9 mouse cellular contexts compared by ENCODE assay signal in genomic region chr5:103659571-103659970, GRCm38 (mm10). TPM values are rescaled to one million over a fixed set of nuclear protein-coding genes. Genes with fewer than 3 reads are reported as not detected.
DNase-seq lines count a peak whose midpoint lies in the region; ATAC-seq and TF ChIP-seq lines count a peak whose summit lies in the region.
"Had no signal": no experiment of that assay in that cellular context is flagged by ENCODE, and none has a peak within 500 bp of the region (broad histone marks: within the 10 kb centered on the region; RNA-seq: fewer than 3 reads in every experiment).

No protein-coding gene starts in this region.

- H3K79me2 ChIP-seq in CH12.LX (replicated peaks; ENCODE audit: control insufficient read depth, extremely low read depth, insufficient read depth, poor library complexity, severe bottlenecking), result no peaks in the 10 kb centered on the region

- H3K4me2 ChIP-seq in CH12.LX (ENCODE audit: insufficient read depth, low read depth, poor library complexity, severe bottlenecking), result no peak overlapping the region

- no peak overlapping the region for H3K9ac ChIP-seq in CH12.LX (ENCODE audit: insufficient read depth, low read depth)

- TF ChIP-seq POLR2A in CH12.LX (IDR thresholded peaks at IDR 0.05; ENCODE audit: low read depth, low read length), result no peak

- DNase-seq in adrenal gland, postnatal 14 days, result peak; percentile 32
- DNase-seq in adrenal gland, postnatal 25 days, result no peak
- peak; percentile 39 for DNase-seq in kidney, postnatal 14 days
- DNase-seq in kidney, adult 11 months, result no peak
- peak; percentile 77 for DNase-seq in CH12.LX (ENCODE audit: extremely low read depth)
- peak; percentile 53 for DNase-seq in embryo, embryonic 11.5 days (ENCODE audit: low read depth, low spot score)
- DNase-seq in skeletal muscle tissue, adult 2 months (ENCODE audit: low read depth, low spot score), result peak; percentile 46

- TF ChIP-seq CTCF in CH12.LX (conservative IDR thresholded peaks at IDR 0.05 in 1 of 2, IDR thresholded peaks at IDR 0.05 in 1 of 2; ENCODE audit: low read depth in 2 of 2, low read length in 2 of 2), result peak; percentile 54 to 82

- H3K4me1 ChIP-seq in CH12.LX (ENCODE audit: control insufficient read depth in 1 of 2, insufficient read depth in 2 of 2), result peaks cover 0 to 2% of the 10 kb centered on the region in 2 experiments; a peak in 1 of 4 replicates

- no peak overlapping the region for H3K4me3 ChIP-seq in CH12.LX (replicated peaks in 1 of 3; ENCODE audit: low read depth in 2 of 3, low read length in 2 of 3, poor library complexity in 1 of 3)

- ATAC-seq in activated CD4-positive, CD25-positive, alpha-beta regulatory T cell, adult 4 months, result no peak

- in situ Hi-C loops in CH12.LX (cut with MboI; ENCODE audit: low pct_ligation_motif_present, low pct_unique_long_range_greater_than_20kb, low sequenced_read_pairs), result no loop called here

- H3K9me3 ChIP-seq in CH12.LX (replicated peaks; ENCODE audit: low read length), result no peaks in the 10 kb centered on the region

- no peaks in the 10 kb centered on the region for H3K27me3 ChIP-seq in CH12.LX (replicated peaks)

- dilution Hi-C loops in CH12.LX (cut with MboI; ENCODE audit: extremely low pct_ligation_motif_present, extremely low pct_unique_long_range_greater_than_20kb, low sequenced_read_pairs), result no loop called here

- no peak overlapping the region for H3K27ac ChIP-seq in CH12.LX (ENCODE audit: insufficient read depth, low read depth)

- TF ChIP-seq RAD21 in CH12.LX (IDR thresholded peaks at IDR 0.05; ENCODE audit: low read depth, low read length), result peak; percentile 76

- no peak for TF ChIP-seq EP300 in CH12.LX (IDR thresholded peaks at IDR 0.05; ENCODE audit: low read length)

- H3K36me3 ChIP-seq in CH12.LX (replicated peaks in 1 of 2; ENCODE audit: control insufficient read depth in 1 of 2, insufficient read depth in 1 of 2, low read length in 1 of 2), result no peaks in the 10 kb centered on the region

TF ChIP-seq in CH12.LX, 34 proteins besides CTCF, POLR2A, EP300 and RAD21:
- TF ChIP-seq E2F4 (IDR thresholded peaks at IDR 0.05; ENCODE audit: insufficient replicate concordance, low read depth, low read length) (no peak), KAT2A (IDR thresholded peaks at IDR 0.05; ENCODE audit: insufficient replicate concordance, low read length) (no peak), ZC3H11A (IDR thresholded peaks at IDR 0.05; ENCODE audit: low read depth, low read length) (peak; percentile 39; the same call in 1 of the 2 replicates), USF2 (conservative IDR thresholded peaks at IDR 0.05; ENCODE audit: low read depth, low read length) (no peak), SMC3 (IDR thresholded peaks at IDR 0.05; ENCODE audit: low read depth, low read length) (peak; percentile 76)

RNA-seq across cellular contexts. Expression of gene 1700016H13Rik, which starts 3.8 kb away (rescaled TPM):
- total RNA-seq in adrenal gland, postnatal 14 days (2021), result not detected in 2 replicates
- total RNA-seq in adrenal gland, postnatal 25 days (2021), result not detected in 2 replicates
- total RNA-seq in CH12.LX (2012; rRNA removed) (not detected in 2 replicates), CH12.LX (2014; rRNA removed) (not detected in 2 replicates)
- not detected in 2 replicates for polyA plus RNA-seq in CH12.LX (2012; ENCODE audit: insufficient read length, low read depth)
- polyA plus RNA-seq in activated CD4-positive, CD25-positive, alpha-beta regulatory T cell, adult 4 months (2017; shearing (Covaris generic)), result not detected
- total RNA-seq: hematopoietic stem cell, adult 5-6 weeks had no signal

RNA-seq across cellular contexts. Expression of gene Slc10a6, which starts 30.4 kb away (rescaled TPM):
- total RNA-seq in adrenal gland, postnatal 14 days (2021), result 2.0 and 4.4 TPM in 2 replicates
- total RNA-seq in adrenal gland, postnatal 25 days (2021), result 1.1 and 1.4 TPM in 2 replicates
- total RNA-seq in CH12.LX (2012; rRNA removed), result not detected in 2 replicates
- total RNA-seq in CH12.LX (2014; rRNA removed), result not detected in 2 replicates
- polyA plus RNA-seq in CH12.LX (2012; ENCODE audit: insufficient read length, low read depth), result not detected in 2 replicates
- not detected for polyA plus RNA-seq in activated CD4-positive, CD25-positive, alpha-beta regulatory T cell, adult 4 months (2017; shearing (Covaris generic))
- total RNA-seq: hematopoietic stem cell, adult 5-6 weeks had no signal

RNA-seq across cellular contexts. Expression of gene Aff1, which starts 32.6 kb away (rescaled TPM):
- 37.3 and 43.2 TPM in 2 replicates for total RNA-seq in adrenal gland, postnatal 14 days (2021)
- total RNA-seq in adrenal gland, postnatal 25 days (2021), result 41.3 and 53.3 TPM in 2 replicates
- total RNA-seq in CH12.LX (2012; rRNA removed) (20.7 and 21.8 TPM in 2 replicates), CH12.LX (2014; rRNA removed) (12.0 and 13.2 TPM in 2 replicates)
- polyA plus RNA-seq in CH12.LX (2012; ENCODE audit: insufficient read length, low read depth), result 32.7 and 38.9 TPM in 2 replicates
- polyA plus RNA-seq in activated CD4-positive, CD25-positive, alpha-beta regulatory T cell, adult 4 months (2017; shearing (Covaris generic)), result 10 to 100 TPM in 1 of 2 experiments, 1 to 10 TPM in 1; 9.2 to 12.3 TPM

Comparison
In these comparisons a context has a peak if more than half of its experiments do, and no peak if none do; other contexts are left out.
1. DNase-seq: peak in adrenal gland, postnatal 14 days (single experiment), kidney, postnatal 14 days (single experiment), CH12.LX (single experiment), embryo, embryonic 11.5 days (single experiment) and skeletal muscle tissue, adult 2 months (single experiment); none in adrenal gland, postnatal 25 days (single experiment) and kidney, adult 11 months (single experiment).